Mouse (Mus musculus) brain, adult 10 weeks (tissue): ENCODE measurements around the gene Serp1. TPM values are rescaled to one million over a fixed set of nuclear protein-coding genes. Genes with fewer than 3 reads are reported as not detected.

Experiments
- polyA plus RNA-seq: library from polyadenylated mRNA; stranded (reverse); fragments of 350-450 nt; fragmentation: Illumina TruSeq; extraction: RNeasy Lipid Tissue Mini Kit (QIAGEN cat#74804); gene quantifications from one replicate; pipeline ENCODE4 v1.2.3, GENCODE M21; 2015; ENCODE audit warnings: low read depth, low replicate concordance

Gene Serp1
- polyA plus RNA-seq: 33.4 TPM

DNA sequence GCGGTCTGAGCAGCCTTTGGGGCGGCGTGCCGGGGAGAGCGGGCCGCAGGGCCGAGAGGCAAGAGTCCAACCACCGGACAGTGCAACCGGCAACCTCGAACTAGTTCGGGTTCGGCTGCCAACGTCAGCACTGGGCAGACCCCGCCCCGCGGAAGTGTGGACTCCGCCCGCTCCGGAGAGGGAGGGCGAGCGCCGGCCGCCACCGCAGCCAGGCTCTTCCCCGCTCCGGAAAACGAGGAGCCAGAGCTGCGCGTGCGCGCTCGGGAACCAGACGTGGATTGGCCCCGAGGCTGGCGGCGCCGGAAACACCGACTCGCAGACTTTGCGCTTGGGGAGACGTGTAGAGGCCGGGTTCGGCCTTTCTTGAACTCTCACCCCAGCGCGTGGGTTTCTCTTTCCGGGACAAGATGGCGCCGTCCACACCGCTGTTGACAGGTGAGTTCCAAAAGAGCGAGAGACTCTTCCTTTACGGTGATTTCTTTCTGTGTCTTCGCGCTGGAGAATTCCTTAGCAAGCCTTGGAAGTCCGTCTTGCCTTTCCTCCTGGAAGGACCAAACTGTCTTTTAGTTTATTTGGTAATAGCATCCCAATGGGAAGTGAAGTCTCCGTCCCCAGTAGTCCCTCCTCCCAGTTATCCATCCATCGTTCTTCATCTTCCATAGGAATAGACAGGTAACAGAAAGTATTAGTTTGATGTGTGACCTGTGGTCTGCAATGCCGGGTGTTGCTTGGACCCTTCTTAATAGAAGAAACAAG, at the start of gene Serp1, which contains the start of gene Eif2a:
Serp1 (minus strand) TSS at position 241 of the 756 bp plus-strand sequence.
Eif2a (plus strand) TSS at position 170 of the 756 bp plus-strand sequence.

Other genes with a start within 250 kb of the Serp1 start
- gene Tsc22d2, start 111.2 kb downstream of the Serp1 start, polyA plus RNA-seq: 11.8 TPM
- gene Eif2a, start 71 bp downstream of the Serp1 start, polyA plus RNA-seq: 60.4 TPM
- gene Selenot, start 50.7 kb upstream of the Serp1 start, polyA plus RNA-seq: 214 TPM
- gene Erich6, start 111.3 kb upstream of the Serp1 start, polyA plus RNA-seq: 1.4 TPM
- 14.9 TPM for gene Siah2, start 166.5 kb upstream of the Serp1 start, polyA plus RNA-seq